Mouse (Mus musculus) C2C12 (cell line): ENCODE data around the gene Sall1.

ENCODE experiments used
- CEBPB ChIP-seq: IDR thresholded peaks from one replicate; pipeline ENCODE4 v1.6.1; 2011; ENCODE audit warnings: low read depth, mild to moderate bottlenecking, control low read depth, moderate library complexity
- CTCF ChIP-seq: IDR thresholded peaks from one replicate; pipeline ENCODE4 v1.5.1; 2011; ENCODE audit not compliant: control insufficient read depth, insufficient read depth, insufficient read length
- FOSL1 ChIP-seq: IDR thresholded peaks from one replicate; pipeline ENCODE4 v1.8.0; 2011; ENCODE audit warnings: mild to moderate bottlenecking, low read length; ENCODE audit not compliant: poor library complexity, insufficient read depth, severe bottlenecking
- MAX ChIP-seq: IDR thresholded peaks from one replicate; pipeline ENCODE4 v1.6.1; 2011; ENCODE audit warnings: mild to moderate bottlenecking, control low read depth
- MYOD1 ChIP-seq: IDR thresholded peaks from one replicate; pipeline ENCODE4 v1.6.1; 2011; ENCODE audit warnings: low read depth; ENCODE audit not compliant: control insufficient read depth, insufficient read length
- MYOG ChIP-seq: IDR thresholded peaks from one replicate; pipeline ENCODE4 v1.6.1; 2011; ENCODE audit not compliant: control insufficient read depth, insufficient read length; ENCODE audit errors: extremely low read depth
- USF1 ChIP-seq: IDR thresholded peaks from one replicate; pipeline ENCODE4 v1.6.1; 2011; ENCODE audit warnings: low read depth, mild to moderate bottlenecking, control low read depth, moderate library complexity

GRCm38 (mm10) chr8:89067499-89067898 lies 23.5 kb upstream of the Sall1 start:
- TF ChIP-seq CTCF = no peak
- TF ChIP-seq MAX = no peak
- TF ChIP-seq USF1 = no peak
- no peak for TF ChIP-seq MYOD1
- TF ChIP-seq MYOG = no peak
- TF ChIP-seq CEBPB = no peak
- no peak for TF ChIP-seq FOSL1
